Mouse (Mus musculus) lung, adult 2 months (tissue): ENCODE results near the gene Vgll1.

Experiments
- CTCF ChIP-seq: fragments of 200-500 bp; IDR thresholded peaks from 2 replicates; pipeline ENCODE4 v1.5.1; 2011; ENCODE audit warnings: mild to moderate bottlenecking, low read length, control low read depth; ENCODE audit not compliant: insufficient read depth
- POLR2A ChIP-seq: fragments of 200-500 bp; IDR thresholded peaks from 2 replicates; pipeline ENCODE4 v1.6.1; 2011; ENCODE audit warnings: low read depth, mild to moderate bottlenecking, control low read depth, low read length, borderline replicate concordance; ENCODE audit errors: extremely low read depth

GRCm38 (mm10) chrX:57081496-57081895 is 6.4 kb upstream of the Vgll1 start:
- TF ChIP-seq CTCF = no peak
- TF ChIP-seq POLR2A = no peak
